Mouse (Mus musculus) midbrain, embryonic 11.5 days (tissue): ENCODE measurements at regions not wholly inside any gene's neighbourhood (a gene's known extent, or its start where the extent isn't known, plus 50 kb on each side); places are given as distances from the start of the nearest gene placed in this dataset.

Experiments used
- ATAC-seq: fragments of 200-750 bp; cut with Nextera tagmentation; 2 replicates; pipeline ENCODE4 v1.8.0; 2017; ENCODE audit warnings: moderate TSS enrichment, moderate library complexity; ENCODE audit not compliant: low FRiP score
- DNase-seq: peaks from one replicate; pipeline ENCODE4 v3.0.0; 2015; ENCODE audit warnings: low spot score; ENCODE audit errors: missing footprints
- H3K27ac ChIP-seq: fragments of 300-500 bp; sonication (generic); 2 replicates; pipeline ENCODE4 v1.5.1; 2014; ENCODE audit warnings: low read depth, low read length
- H3K27me3 ChIP-seq: fragments of 300-500 bp; sonication (generic); 2 replicates; pipeline ENCODE4 v1.6.1; 2014; ENCODE audit warnings: mild to moderate bottlenecking, low read length, moderate library complexity, mixed read lengths; ENCODE audit not compliant: control insufficient read depth, insufficient read depth
- H3K36me3 ChIP-seq: fragments of 300-500 bp; sonication (generic); 2 replicates; pipeline ENCODE4 v1.6.1; 2014; ENCODE audit warnings: mild to moderate bottlenecking, low read length, moderate library complexity, mixed read lengths; ENCODE audit not compliant: control insufficient read depth, insufficient read depth
- H3K4me1 ChIP-seq: fragments of 300-500 bp; sonication (generic); 2 replicates; pipeline ENCODE4 v1.6.1; 2014; ENCODE audit warnings: low read length; ENCODE audit not compliant: control insufficient read depth, insufficient read depth
- H3K4me2 ChIP-seq: fragments of 300-500 bp; sonication (generic); 2 replicates; pipeline ENCODE4 v1.6.1; 2014; ENCODE audit warnings: mild to moderate bottlenecking, moderate library complexity
- H3K4me3 ChIP-seq: fragments of 300-500 bp; sonication (generic); 2 replicates; pipeline ENCODE4 v1.5.1; 2014; ENCODE audit warnings: low read depth, low read length
- H3K9ac ChIP-seq: fragments of 300-500 bp; sonication (generic); 2 replicates; pipeline ENCODE4 v1.6.1; 2014; ENCODE audit warnings: low read length
- H3K9me3 ChIP-seq: fragments of 300-500 bp; sonication (generic); 2 replicates; pipeline ENCODE4 v1.6.1; 2016; ENCODE audit warnings: low read length; ENCODE audit not compliant: control insufficient read depth
- WGBS: fragments of 180-500 bp; shearing (Covaris S2); extraction: QIAGEN DNeasy Blood & Tissue Kit; methylation state at CpG from one replicate; pipeline ENCODE4 v1.1.7; 2014; 5-methylcytosine and 5-hydroxymethylcytosine counted together

DNA sequence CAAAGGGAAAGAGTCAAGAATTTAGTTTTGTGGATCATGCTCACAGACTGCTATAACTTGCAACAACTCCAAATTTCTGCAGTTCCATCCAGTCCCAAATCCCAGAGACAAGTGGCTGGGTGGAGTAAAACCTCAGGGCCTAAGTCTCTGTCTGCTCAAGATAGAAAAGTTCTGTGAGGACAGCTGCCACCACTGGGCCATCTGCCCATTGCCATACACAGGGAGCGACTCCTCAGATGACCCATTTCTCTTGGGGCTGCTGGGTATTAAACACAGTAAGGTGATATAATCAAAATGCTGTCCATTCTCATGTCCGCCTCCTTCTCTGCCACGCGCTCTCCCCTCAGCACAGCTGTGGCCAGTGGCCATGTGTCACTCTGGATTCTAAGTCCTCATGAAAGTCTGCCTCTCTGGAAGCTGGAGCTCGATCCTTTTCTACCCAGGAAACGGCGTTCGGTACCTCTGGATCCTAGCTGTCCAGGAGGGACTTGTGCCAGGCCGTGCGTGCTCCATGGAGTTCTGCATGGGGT lies 132.3 kb upstream of the Azi2 start:
- H3K27me3 ChIP-seq: no peaks in the 10 kb centered on the region
- no peak overlapping the region for H3K4me2 ChIP-seq
- H3K9me3 ChIP-seq: no peaks in the 10 kb centered on the region
- no peaks in the 10 kb centered on the region for H3K36me3 ChIP-seq
- ATAC-seq: no peak
- DNase-seq: no peak
- no peak overlapping the region for H3K9ac ChIP-seq
- no peaks in the 10 kb centered on the region for H3K4me1 ChIP-seq
- WGBS: 93% methylated on average over 10 of the region's 10 CpGs
- no peak overlapping the region for H3K27ac ChIP-seq
- H3K4me3 ChIP-seq: no peak overlapping the region

DNA sequence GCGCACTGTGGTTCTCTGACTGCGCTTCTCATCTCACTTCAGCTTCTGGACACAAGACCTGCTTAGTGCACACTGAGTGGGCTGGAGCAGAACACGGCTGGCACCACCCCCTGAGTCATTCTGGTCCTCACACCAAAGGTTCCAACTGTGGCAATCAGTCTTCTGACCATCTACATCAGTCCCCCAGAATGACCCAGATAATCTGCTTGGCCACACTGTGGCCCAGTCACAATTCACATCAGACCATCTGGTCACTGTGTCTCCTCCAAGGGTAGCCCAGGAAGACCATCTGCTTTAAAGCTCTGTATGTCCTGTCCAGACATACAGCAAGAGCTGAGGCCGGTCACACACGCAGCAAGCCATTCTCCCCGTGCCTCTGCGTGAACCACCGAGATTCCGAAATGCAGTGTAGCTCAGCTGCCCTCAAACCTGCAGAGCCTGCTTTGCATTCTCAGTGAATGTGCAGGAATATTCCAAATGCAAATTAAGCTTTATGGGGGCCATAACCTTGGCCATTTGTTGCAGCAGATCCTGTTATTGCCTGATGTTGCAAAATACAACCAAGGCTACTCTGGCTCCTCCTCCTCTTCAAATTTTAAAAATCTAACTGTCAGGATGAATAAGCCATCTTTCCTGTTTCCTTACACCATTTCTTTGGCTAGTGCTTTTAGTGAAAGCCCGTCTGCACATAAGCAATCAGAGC lies 135.1 kb upstream of the Azi2 start:
- DNase-seq (no peak), ATAC-seq (no peak)
- Histone ChIP-seq H3K27ac (no peak overlapping the region), H3K4me2 (no peak overlapping the region), H3K27me3 (no peaks in the 10 kb centered on the region), H3K4me1 (no peaks in the 10 kb centered on the region), H3K9me3 (no peaks in the 10 kb centered on the region), H3K9ac (no peak overlapping the region), H3K36me3 (no peaks in the 10 kb centered on the region), H3K4me3 (no peak overlapping the region)
- 90% methylated on average over 10 of the region's 10 CpGs for WGBS

DNA sequence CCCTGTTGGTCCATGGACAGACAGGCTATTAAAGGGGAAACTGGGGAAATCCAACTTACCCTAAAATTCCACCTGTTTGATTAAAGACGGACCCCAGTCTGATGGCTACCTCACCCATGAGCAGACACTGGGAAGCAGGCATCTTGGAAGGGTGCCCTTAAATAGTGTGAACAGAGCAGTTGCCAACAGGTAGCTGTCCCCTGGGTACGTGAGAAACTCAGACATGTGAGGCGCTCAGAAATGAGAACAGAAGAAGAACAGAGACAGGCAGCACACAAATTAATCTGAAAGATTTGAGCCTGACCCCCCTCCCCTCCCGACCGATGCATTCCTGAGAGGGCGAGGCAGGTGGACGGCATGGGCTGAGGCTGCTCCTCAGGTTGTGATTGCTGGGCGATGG lies 135.7 kb upstream of the Azi2 start:
- whole genome bisulfite sequencing: 91% methylated on average over 8 of the region's 8 CpGs

GRCm38 (mm10) chr9:117903025-117903424 lies 137.3 kb upstream of the Azi2 start:
- Histone ChIP-seq H3K4me1 (no peaks in the 10 kb centered on the region), H3K9ac (no peak overlapping the region), H3K27me3 (no peaks in the 10 kb centered on the region), H3K27ac (no peak overlapping the region), H3K4me3 (no peak overlapping the region), H3K9me3 (no peaks in the 10 kb centered on the region), H3K36me3 (no peaks in the 10 kb centered on the region), H3K4me2 (no peak overlapping the region)
- no peak for ATAC-seq
- no peak for DNase-seq
- 72% methylated on average over 4 of the region's 4 CpGs for WGBS

More for the DNA sequence above, 135.7 kb upstream of the Azi2 start:
- Histone ChIP-seq H3K9ac (no peak overlapping the region), H3K36me3 (no peaks in the 10 kb centered on the region), H3K27ac (no peak overlapping the region), H3K4me3 (no peak overlapping the region), H3K27me3 (no peaks in the 10 kb centered on the region), H3K4me1 (no peaks in the 10 kb centered on the region), H3K4me2 (no peak overlapping the region), H3K9me3 (no peaks in the 10 kb centered on the region)
- no peak for ATAC-seq
- no peak for DNase-seq

DNA sequence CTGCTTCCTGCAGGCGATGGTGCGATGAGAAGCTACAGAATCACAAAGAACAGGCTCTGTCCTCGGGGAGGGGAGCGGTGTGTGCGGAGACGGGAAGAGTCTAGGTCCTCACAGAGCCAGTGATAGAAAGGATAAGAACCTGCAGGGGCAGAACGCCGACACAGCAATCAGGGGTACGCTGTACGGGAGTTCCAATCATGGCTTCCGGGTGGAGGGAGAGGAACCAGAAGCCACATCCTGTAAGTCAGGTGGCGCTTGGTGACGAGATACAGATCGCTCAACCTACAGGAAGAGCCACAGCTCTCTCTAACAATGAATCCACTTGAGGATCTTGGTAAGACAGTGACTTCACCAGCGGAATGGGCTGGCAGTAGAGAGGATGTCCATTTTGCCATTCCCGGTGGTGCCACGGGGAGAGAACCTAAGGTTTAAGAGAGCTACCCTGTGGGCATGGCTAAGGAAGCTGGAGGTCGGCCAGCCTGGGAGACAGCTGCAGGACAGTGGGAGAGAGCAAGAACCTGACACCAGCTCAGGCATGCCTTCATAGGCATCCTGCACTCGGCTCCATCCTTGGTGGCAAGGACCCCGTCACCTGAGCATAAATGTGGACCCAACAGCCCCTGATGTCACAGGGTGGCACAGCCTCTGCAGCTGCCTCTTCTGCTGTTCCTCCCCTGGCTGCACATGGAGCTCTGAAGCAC lies 137.9 kb upstream of the Azi2 start:
- H3K9me3 ChIP-seq: no peaks in the 10 kb centered on the region
- ATAC-seq (no peak), DNase-seq (no peak)
- 87% methylated on average over 20 of the region's 20 CpGs for WGBS
- H3K4me3 ChIP-seq: no peak overlapping the region
- H3K36me3 ChIP-seq: no peaks in the 10 kb centered on the region
- H3K4me2 ChIP-seq: no peak overlapping the region
- H3K27ac ChIP-seq: no peak overlapping the region
- H3K27me3 ChIP-seq: no peaks in the 10 kb centered on the region
- H3K4me1 ChIP-seq: no peaks in the 10 kb centered on the region
- H3K9ac ChIP-seq: no peak overlapping the region

DNA sequence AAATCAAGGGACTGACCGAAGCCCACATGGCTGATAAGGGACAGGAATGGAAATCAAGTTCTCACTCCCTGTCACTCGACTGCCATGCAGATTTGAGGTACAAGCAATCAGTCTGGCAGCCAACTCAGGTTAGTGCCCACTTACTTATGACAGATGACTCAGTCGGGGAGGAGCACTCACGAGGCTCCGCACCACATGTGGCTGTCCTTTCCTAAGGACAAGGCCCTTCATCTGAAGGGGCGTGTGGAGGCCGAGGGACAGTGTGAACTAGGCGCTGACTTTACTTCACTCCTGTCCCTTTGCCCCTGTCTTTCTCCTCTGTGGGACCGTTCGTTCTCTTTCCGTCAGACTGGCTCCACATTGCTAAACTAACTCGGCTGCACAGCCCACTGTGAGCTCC lies 139.7 kb upstream of the Azi2 start:
- Histone ChIP-seq H3K4me2 (no peak overlapping the region), H3K9me3 (no peaks in the 10 kb centered on the region), H3K9ac (no peak overlapping the region), H3K27ac (no peak overlapping the region), H3K4me1 (no peaks in the 10 kb centered on the region), H3K4me3 (no peak overlapping the region), H3K36me3 (no peaks in the 10 kb centered on the region), H3K27me3 (no peaks in the 10 kb centered on the region)
- 91% methylated on average over 12 of the region's 12 CpGs for WGBS
- DNase-seq: no peak
- ATAC-seq: no peak

- ATAC-seq (no peak), DNase-seq (no peak)
- Histone ChIP-seq H3K4me2 (no peak overlapping the region), H3K27me3 (no peaks in the 10 kb centered on the region), H3K4me1 (no peaks in the 10 kb centered on the region), H3K9me3 (no peaks in the 10 kb centered on the region), H3K4me3 (no peak overlapping the region), H3K36me3 (no peaks in the 10 kb centered on the region), H3K9ac (no peak overlapping the region), H3K27ac (no peak overlapping the region)
- WGBS: 86% methylated on average over 8 of the region's 8 CpGs
These were observed 143.8 kb upstream of the Azi2 start for GRCm38 (mm10) chr9:117896517-117896916.

- Histone ChIP-seq H3K9ac (no peak overlapping the region), H3K36me3 (no peaks in the 10 kb centered on the region), H3K27ac (no peak overlapping the region), H3K9me3 (no peaks in the 10 kb centered on the region), H3K4me2 (no peak overlapping the region), H3K4me1 (no peaks in the 10 kb centered on the region), H3K27me3 (no peaks in the 10 kb centered on the region), H3K4me3 (no peak overlapping the region)
- WGBS: 83% methylated on average over 6 of the region's 6 CpGs
- DNase-seq: no peak
- ATAC-seq: no peak
These were observed 147.7 kb upstream of the Azi2 start for GRCm38 (mm10) chr9:117892601-117893000.

DNA sequence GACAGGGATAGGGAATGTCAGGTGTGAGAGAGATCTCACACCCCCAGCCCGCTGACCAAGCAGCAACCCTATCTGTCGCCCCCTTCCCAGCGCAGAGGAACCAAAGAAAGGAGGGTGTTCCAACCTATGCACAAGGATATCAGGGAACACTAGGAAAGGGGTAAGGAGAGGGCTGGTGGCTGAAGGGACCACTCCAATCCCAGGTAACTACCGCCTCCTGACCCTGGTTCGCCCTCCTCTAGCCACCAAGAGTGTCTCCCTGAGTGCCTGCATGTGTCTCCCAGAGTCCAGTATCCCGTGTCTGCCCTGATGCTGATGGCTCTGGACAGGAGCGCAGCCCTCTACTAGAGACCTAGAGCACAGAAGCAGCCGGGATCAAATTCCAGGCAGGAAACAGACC lies 167.1 kb upstream of the Azi2 start:
- 34% methylated on average over 8 of the region's 8 CpGs for WGBS
- DNase-seq: peak; percentile 91
- Histone ChIP-seq H3K4me3 (peak overlapping the region; percentile 60), H3K9me3 (no peaks in the 10 kb centered on the region), H3K9ac (peak overlapping the region; percentile 74), H3K36me3 (no peaks in the 10 kb centered on the region), H3K27me3 (peaks cover 17% of the 10 kb centered on the region), H3K4me2 (peak overlapping the region; percentile 95), H3K27ac (no peak overlapping the region), H3K4me1 (peaks cover 2% of the 10 kb centered on the region; the same call in 1 of the 2 replicates)
- no peak; the same call in 1 of the 2 replicates for ATAC-seq
